Mouse (Mus musculus): ENCODE measurements around the gene Tnnt3. TPM values are rescaled to one million over a fixed set of nuclear protein-coding genes. Genes with fewer than 3 reads are reported as not detected.

The Tnnt3 gene
- polyA plus RNA-seq, 1 experiment from 2014 or later: 5.8 TPM

DNA sequence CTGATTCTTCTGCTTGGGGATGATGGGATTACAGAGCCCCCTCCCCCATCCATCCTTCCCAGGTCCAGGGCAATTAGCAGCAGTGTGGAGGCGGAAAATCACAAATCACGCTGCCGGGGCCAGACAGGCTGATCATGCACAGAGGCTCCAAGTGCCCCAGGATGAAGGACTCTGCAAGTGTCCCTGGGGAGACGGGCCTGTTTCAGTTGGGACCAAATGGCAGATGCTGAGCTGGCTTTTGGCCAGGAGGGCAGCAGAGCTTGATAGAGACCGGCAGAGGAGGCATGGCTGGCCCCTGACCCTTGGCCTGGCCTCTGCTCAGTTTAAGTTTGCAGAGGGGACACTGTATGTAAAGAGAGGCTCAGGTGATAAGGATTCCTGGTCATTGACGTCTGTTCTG, 64.5 kb downstream of the Tnnt3 start:
- no peak overlapping the region for H3K4me2 ChIP-seq (ENCODE audit: low read length)
- no peaks in the 10 kb centered on the region for H3K27me3 ChIP-seq (ENCODE audit: control insufficient read depth, insufficient read depth, low read length)
- no peak overlapping the region for H3K9ac ChIP-seq (ENCODE audit: low read length)
- H3K9me3 ChIP-seq (ENCODE audit: control insufficient read depth, low read length): no peaks in the 10 kb centered on the region
- H3K36me3 ChIP-seq (ENCODE audit: control insufficient read depth, insufficient read depth, low read length): no peaks in the 10 kb centered on the region
- no peak for ATAC-seq (ENCODE audit: insufficient number of reproducible peaks, insufficient read depth, low FRiP score, low read depth)
- no peak overlapping the region for H3K27ac ChIP-seq (replicated peaks in 1 of 2; ENCODE audit: control insufficient read depth in 1 of 2, insufficient read depth in 1 of 2, low read depth in 2 of 2, low read length in 2 of 2)
- no peak overlapping the region for H3K4me3 ChIP-seq (ENCODE audit: control insufficient read depth in 1 of 2, insufficient read depth in 1 of 2, low read depth in 1 of 2, low read length in 2 of 2)
- 47% methylated on average over 6 of the region's 6 CpGs for WGBS
- peaks cover 27 to 40% of the 10 kb centered on the region in 2 experiments for H3K4me1 ChIP-seq (ENCODE audit: control insufficient read depth in 2 of 2, insufficient read depth in 2 of 2, low read length in 2 of 2)

DNA sequence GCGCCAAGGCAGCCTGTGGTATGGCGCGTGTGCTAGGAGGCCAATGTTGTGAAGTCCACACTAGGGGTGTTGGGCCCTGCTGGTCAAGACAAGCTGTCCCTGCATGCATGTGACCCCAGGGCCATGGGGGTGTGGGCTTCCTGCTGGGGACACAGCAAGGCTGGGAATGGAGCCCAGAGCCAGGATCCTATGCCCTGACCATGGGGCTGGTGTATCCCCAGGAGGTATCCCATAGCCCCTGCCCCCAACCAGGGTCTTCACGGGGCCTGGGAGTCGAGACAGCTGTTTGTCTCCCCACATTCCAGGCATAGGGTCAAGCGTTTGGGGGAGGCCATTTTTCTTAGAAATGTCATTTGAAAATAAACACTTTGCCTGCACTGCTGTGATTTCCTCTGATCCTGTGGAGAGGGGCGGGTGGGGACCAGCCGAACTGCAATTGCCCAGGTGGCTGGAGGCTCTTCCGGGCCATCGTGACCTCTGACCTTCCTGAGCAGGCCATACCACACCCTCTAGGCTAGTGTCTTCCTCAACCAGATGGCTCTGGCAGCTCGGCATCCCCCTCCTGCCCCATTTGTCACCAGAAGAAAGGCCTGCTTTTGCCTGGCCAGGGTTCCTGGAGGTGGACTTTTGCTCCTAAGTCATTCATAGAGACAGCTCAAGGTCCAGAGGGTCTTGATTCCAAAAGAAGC, 66.5 kb downstream of the Tnnt3 start:
- H3K27me3 ChIP-seq (ENCODE audit: control insufficient read depth, insufficient read depth, low read length): no peaks in the 10 kb centered on the region
- WGBS: 59% methylated on average over 11 of the region's 11 CpGs
- H3K4me3 ChIP-seq (ENCODE audit: control insufficient read depth in 1 of 2, insufficient read depth in 1 of 2, low read depth in 1 of 2, low read length in 2 of 2): no peak overlapping the region
- no peaks in the 10 kb centered on the region for H3K9me3 ChIP-seq (ENCODE audit: control insufficient read depth, low read length)
- no peak overlapping the region for H3K27ac ChIP-seq (replicated peaks in 1 of 2; ENCODE audit: control insufficient read depth in 1 of 2, insufficient read depth in 1 of 2, low read depth in 2 of 2, low read length in 2 of 2)
- no peak overlapping the region for H3K9ac ChIP-seq (ENCODE audit: low read length)
- no peaks in the 10 kb centered on the region for H3K36me3 ChIP-seq (ENCODE audit: control insufficient read depth, insufficient read depth, low read length)
- H3K4me2 ChIP-seq (ENCODE audit: low read length): no peak overlapping the region
- peaks cover 42 to 58% of the 10 kb centered on the region in 2 experiments for H3K4me1 ChIP-seq (ENCODE audit: control insufficient read depth in 2 of 2, insufficient read depth in 2 of 2, low read length in 2 of 2)
- no peak for ATAC-seq (ENCODE audit: insufficient number of reproducible peaks, insufficient read depth, low FRiP score, low read depth)

Other genes with a start within 250 kb of the Tnnt3 start
- gene Gm2431, start 240.5 kb upstream of the Tnnt3 start, polyA plus RNA-seq (2014; fragmentation: Nextera tagmentation; extraction: Ambion mirVana): not detected in 2 replicates
- not detected in 2 replicates for gene Gm4559, start 224.5 kb upstream of the Tnnt3 start, polyA plus RNA-seq (2014; fragmentation: Nextera tagmentation; extraction: Ambion mirVana)
- gene Krtap5-1, start 201.7 kb upstream of the Tnnt3 start, polyA plus RNA-seq (2014; fragmentation: Nextera tagmentation; extraction: Ambion mirVana): not detected in 2 replicates
- gene Krtap5-4, start 195.3 kb upstream of the Tnnt3 start, polyA plus RNA-seq (2014; fragmentation: Nextera tagmentation; extraction: Ambion mirVana): 0.19 TPM in 1 of 2 replicates, not detected in the other
- gene Ifitm10, start 125.1 kb upstream of the Tnnt3 start, polyA plus RNA-seq (2014; fragmentation: Nextera tagmentation; extraction: Ambion mirVana): 4.2 and 7.5 TPM in 2 replicates
- not detected in 2 replicates for gene Gm49369, start 116.2 kb upstream of the Tnnt3 start, polyA plus RNA-seq (2014; fragmentation: Nextera tagmentation; extraction: Ambion mirVana)
- gene Ctsd, start 110.8 kb upstream of the Tnnt3 start, polyA plus RNA-seq (2014; fragmentation: Nextera tagmentation; extraction: Ambion mirVana): 516 and 537 TPM in 2 replicates
- gene Syt8, start 64.0 kb upstream of the Tnnt3 start, polyA plus RNA-seq (2014; fragmentation: Nextera tagmentation; extraction: Ambion mirVana): not detected in 2 replicates
- 24.1 and 31.7 TPM in 2 replicates for gene Tnni2, start 57.0 kb upstream of the Tnnt3 start, polyA plus RNA-seq (2014; fragmentation: Nextera tagmentation; extraction: Ambion mirVana)
- 48.6 and 49.3 TPM in 2 replicates for gene Lsp1, start 38.0 kb upstream of the Tnnt3 start, polyA plus RNA-seq (2014; fragmentation: Nextera tagmentation; extraction: Ambion mirVana)
- 23.5 and 23.8 TPM in 2 replicates for gene Mrpl23, start 33.9 kb downstream of the Tnnt3 start, polyA plus RNA-seq (2014; fragmentation: Nextera tagmentation; extraction: Ambion mirVana)
- 1,590 and 1,642 TPM in 2 replicates for gene Igf2, start 168.0 kb downstream of the Tnnt3 start, polyA plus RNA-seq (2014; fragmentation: Nextera tagmentation; extraction: Ambion mirVana)
- 0.04 TPM in 1 of 2 replicates, not detected in the other for gene Gm49394, start 171.1 kb downstream of the Tnnt3 start, polyA plus RNA-seq (2014; fragmentation: Nextera tagmentation; extraction: Ambion mirVana)
- gene Ins2, start 244.5 kb downstream of the Tnnt3 start, polyA plus RNA-seq (2014; fragmentation: Nextera tagmentation; extraction: Ambion mirVana): 0.63 and 0.96 TPM in 2 replicates

Measured in heart, embryonic 14.5 days (tissue).